Mouse (Mus musculus) liver, embryonic 14.5 days (tissue): Measurements from ENCODE around the gene Gm10135.

ENCODE experiments used
- CTCF ChIP-seq: IDR thresholded peaks from 2 replicates; pipeline ENCODE4 v1.5.1; 2016; ENCODE audit warnings: antibody characterized with exemption, low read depth, control low read depth
- EP300 ChIP-seq: IDR thresholded peaks from 2 replicates; pipeline ENCODE4 v1.6.1; 2016; ENCODE audit warnings: antibody characterized with exemption, low read depth

DNA sequence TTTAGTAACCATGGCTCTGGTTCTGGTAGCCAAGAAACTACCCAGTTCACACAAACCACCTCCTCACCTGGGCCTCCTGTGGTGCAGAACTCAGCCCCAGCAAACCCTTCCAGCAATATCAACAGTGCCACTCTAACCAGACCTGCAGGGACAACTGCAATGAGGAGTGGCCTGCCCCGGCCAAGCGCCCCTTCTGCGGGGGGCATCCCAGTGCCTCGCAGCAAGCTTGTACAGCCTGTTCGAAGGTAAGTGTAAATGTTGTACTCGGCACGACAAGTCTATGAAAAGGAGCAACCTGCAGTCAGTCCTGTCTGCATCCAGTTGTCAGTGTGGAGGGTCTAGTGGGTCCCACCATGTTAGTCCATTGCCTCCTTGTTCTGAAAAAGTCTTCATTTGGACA, at the start of gene Gm10135:
- no peak for TF ChIP-seq CTCF
- no peak for TF ChIP-seq EP300
